Mouse (Mus musculus): ENCODE measurements around the gene Nts.
"Not testable (repeated sequence)": the region's sequence is repeated elsewhere in the genome, so short reads cannot be mapped to it uniquely, and the experiment has no call there.

Nts gene

DNA sequence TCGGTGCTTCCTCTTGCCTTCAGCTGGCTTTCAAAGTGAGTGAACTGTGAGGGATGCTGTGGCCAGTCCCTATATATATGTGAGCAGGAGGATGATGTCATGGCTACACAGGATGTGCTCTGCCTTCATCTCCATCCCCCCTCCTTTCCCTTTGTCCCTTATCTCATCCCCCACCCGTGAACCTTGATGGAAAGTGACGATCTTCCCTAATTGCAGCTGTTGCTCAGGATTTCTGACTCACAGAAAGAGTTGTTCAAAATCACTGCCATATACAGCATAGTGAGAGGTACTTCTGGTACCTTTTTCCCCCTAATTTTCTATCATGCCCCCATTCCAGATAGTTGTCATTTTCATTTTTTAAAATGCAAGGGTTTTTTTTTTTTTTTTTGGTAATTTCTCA lies at the start of gene Nts:
Nts (minus strand) TSS at position 101 of the 400 bp plus-strand sequence.
- no peak for DNase-seq (ENCODE audit: low spot score in 2 of 2)

DNA sequence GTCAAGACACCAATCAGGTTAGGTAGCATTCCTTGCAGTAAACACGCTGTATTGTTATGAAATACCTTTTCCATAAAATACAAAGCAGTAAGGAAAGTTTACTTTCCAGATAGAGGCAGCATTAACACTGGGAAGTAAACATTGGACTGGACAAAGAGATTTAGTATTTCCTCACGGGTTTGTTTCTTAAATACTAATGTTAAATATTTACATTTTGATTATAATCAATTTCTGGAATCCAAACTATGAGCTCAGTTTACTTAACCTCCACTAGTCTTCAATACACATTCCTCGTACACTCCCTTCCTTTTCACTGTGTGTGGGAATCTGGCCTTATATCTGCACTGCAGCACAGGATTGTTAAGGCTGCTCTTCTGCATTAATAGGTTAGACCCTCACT lies 37.6 kb upstream of the Nts start:
- DNase-seq (ENCODE audit: low spot score in 2 of 2): no peak

DNA sequence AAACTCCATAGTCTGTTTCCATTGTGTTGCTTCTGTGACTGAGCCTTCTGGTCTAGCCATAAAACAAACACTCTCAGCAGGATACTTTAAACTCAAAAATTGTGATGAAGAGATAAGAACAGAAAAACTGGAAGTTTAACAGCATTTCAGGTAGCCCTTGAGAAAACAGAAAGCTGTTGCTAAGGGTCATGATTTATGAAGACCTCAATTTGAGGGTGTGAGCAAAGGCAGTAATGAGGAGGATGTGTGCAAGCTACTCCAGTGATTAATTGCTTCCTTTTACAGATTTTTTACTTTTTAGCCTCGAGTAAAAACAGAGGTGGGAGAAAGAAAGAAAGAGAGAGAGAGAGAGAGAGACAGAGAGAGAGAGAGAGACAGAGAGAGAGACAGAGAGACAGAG lies 23.9 kb upstream of the Nts start:
- no peak for DNase-seq (ENCODE audit: low spot score in 2 of 2)

DNA sequence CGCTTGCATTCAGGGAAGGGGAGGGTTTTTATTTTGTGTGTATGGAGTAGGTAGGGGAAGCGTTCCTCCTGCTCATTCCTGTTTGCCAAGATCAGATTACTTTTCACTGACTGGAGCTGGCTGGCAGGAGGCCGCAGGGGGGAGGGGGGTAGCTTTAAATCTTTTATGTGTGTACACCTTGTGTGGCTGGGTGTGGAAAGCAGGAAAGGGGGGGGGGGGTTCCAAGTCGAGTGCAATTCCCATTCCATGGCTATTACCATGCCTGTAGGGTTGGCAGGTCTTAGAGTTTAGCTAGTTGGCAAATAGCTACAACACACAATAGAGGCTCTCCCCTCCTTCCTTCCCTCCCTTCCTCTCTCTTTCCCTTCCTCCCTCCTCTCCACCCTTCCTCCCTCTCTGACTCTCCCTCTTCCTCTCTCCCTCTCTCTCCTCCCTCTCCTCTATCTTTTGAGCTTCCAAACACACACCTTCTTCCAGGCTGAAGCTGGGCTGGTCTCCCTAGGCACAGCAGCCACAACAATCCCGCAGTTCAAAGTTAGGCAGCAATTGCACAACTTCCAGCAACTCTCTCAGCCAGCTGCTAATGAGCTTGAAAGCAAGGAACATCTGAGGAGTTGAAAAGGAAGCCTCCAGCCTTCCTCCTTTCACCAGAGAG lies 21.6 kb upstream of the Nts start, which contains the start of gene Rassf9:
Rassf9 (plus strand) TSS at position 416 of the 655 bp plus-strand sequence.
- DNase-seq (ENCODE audit: low spot score in 2 of 2): no peak

DNA sequence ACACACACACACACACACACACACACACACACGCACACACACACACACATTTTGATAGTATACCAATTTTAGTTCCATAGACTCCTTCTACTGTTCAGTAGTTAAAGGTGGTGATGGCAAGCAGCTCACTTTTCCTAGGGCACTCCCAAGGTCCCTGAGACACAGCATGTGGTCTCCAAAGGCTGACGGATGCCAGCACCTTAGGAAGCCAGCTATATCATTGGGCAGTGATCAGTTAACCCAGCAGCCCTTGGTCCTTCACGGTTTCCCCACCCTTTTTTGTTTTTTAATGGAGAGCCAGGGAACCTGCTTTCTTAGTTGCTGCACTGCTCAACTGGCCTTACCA lies 21.1 kb upstream of the Nts start:
- DNase-seq (ENCODE audit: low spot score in 2 of 2): no peak

DNA sequence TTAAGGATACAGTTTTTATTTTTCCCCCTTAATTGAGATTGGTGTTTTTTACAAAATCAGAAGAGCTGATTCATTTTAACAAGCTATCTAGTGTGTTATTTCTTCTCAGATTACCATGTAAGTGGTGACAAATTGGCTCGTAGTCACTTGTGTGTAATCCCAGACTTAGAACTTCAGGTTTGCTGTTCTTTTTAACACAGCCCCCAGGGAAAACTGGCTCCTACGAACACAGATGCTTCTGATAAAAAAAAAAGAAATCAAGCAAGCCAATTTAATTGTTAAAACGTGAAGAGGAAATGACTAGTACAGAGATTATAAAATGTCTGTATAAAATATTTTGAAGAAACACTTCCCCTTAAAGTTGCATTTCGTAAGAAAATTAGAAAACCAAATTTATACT lies 17.1 kb upstream of the Nts start:
- no peak for DNase-seq (ENCODE audit: low spot score in 2 of 2)

DNA sequence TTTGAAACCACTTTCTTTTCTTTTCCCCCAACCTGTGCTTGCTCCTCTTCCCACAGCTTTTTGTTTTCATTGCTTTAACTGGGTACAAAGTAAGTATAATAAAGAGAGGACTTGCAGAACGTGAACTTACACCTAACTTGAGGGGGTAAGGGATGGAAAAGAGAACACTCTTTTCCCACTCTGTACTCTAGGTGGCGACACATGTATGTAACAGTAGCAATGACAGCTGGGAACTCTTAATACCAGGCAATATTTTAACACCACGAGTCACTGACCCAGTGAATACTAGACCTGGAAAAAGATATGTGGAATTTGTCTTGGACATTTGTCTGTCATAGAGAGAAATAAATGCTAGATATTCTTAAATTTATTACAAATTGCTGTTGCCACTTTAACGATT lies 8.5 kb upstream of the Nts start:
- DNase-seq (ENCODE audit: low spot score in 2 of 2): no peak

DNA sequence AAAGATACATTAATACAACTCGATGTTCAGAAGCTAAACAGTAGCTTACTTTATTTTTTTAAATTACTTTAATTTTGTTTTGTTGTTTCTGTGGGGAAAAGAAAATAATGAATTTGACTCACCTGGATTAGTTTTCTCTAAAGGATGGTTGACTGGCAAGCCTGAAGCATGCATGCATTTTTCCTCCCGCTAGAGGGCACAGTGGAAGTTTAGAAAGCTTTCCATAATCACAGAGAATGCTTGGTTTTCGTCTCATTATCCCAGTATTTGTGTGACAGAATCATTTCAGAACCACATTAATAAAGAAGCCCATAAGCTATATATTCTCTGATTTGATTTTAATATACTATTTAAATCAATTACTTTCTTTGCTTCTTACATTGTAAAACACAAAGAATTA lies 1.5 kb upstream of the Nts start:
- DNase-seq (ENCODE audit: low spot score in 2 of 2): no peak

DNA sequence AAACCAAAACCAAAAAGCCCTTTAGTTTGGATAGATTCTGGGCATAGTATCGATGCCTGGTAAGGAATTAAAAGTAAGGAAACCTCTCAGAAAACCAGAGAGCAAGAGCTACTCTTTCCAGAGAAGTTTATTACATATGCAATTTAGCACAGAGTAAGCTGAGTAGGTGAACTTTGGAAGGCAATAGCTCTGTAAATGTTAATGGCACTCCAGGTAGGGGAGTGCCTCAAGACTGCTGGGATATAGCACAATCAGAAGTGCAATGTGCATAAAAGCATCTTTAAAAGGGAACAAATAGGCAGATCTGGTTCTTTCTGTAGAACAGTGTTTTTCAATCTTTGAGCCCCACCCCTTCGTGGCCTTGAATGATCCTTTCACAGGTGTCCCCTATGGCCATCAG lies 20.9 kb downstream of the Nts start:
- no peak for DNase-seq (ENCODE audit: low spot score in 2 of 2)

DNA sequence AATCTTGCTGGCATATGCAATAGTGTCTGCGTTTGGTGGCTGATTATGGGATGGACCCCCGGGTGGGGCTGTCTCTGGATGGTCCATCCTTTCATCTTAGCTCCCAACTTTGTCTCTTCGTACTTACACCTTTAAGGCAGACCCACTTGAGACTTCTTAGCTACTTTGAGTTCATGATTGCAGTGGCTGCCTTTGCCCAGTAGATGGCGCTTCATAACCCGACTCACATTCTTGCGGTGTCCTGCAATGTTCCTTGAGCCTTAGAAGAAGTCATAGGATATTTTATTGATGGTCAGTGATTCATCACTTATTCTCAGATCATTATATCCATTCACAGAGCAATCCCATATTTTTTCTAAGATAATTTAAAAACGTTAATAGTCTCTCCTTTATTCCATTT lies 38.5 kb downstream of the Nts start:
- DNase-seq (ENCODE audit: low spot score in 2 of 2): no peak

DNA sequence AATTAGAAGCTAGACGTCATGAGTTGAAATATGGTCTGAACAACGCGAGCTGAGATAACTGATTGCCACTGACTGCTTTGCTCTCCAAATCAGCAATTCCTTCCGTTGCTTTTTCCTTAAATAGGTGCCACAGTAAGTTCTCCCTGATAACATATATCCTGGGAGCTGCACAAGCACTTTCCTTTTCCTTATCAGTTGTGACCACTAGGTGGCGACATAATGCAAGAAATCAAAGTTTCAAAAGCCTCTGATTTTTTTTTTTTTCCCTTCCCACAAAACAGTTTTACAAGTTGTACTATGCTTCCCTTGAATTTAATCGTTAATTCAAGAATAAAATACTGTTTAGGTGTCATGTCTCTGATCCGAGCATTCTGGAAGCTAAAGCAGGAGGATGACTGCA lies 40.8 kb downstream of the Nts start:
- DNase-seq (ENCODE audit: low spot score in 2 of 2): no peak

DNA sequence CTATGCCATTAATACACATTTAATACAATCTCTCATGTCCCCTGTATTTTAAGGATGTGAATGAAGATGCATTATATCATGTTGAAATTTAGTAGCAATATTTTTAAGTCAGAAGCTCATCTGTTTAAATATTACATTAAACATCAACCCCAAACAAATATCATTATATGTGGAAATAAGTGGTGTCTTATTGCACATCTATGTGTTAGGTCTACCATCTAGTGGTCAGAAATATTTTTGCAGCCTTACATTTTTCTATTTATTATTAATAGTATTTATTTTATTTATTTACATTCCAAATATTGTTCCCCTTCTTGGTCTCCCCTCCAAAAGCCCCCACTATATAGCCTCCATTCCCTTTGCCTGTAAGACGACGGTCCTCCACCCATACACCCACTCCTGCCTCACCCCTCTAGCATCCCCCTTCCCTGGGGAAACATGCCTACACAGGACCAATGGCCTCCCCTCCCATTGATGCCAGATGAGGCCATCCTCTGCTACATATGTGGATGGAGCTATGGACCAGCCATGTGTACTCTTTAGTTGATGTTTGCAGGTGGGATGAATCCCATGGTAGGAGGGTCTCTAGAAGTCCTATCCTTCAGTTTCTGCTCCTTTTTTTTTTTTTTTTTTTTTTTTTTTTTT lies 45.3 kb downstream of the Nts start:
- no peak for DNase-seq (ENCODE audit: low spot score in 2 of 2)

DNA sequence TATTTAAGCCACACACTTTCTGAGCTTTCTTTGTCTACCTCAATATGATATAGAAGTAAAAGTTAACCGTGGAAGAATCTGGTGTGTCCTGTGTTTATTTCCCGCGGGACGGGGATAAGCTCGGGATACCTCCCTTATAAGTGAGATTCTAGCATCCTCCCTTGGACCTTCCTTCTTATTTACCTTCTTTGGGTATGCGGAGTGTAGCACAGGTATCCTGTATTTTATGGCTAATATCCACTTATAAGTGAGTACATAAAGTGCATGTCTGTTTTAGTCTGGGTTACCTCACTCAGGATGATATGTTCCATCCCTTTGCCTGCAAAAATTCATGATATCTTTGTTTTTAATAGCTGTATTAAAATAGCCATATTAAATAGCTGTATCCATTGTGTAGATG lies 54.8 kb downstream of the Nts start:
- not testable (repeated sequence) for DNase-seq (ENCODE audit: low spot score in 2 of 2)

DNA sequence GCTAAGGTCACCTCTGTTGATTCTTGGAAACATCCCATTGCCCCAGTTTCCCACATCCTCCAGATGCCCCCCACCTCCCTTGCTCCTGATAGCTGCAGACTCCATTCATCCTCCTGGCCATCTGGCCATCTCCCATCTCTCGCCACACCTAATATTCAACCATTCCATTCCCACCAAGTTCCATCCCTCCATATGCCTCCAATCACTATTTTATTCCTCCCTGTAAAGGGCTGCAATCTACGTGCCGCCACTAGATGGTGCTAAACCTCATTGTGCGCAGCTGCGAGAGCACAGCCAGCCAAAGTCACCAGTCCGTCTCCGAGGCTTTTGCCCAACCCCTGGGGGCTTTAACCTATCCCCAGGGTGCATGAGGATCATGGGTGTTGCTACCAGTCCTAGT lies 55.2 kb downstream of the Nts start:
- not testable (repeated sequence) for DNase-seq (ENCODE audit: low spot score in 2 of 2)
